Comparison of ENCODE assay signal across 23 mouse cellular contexts in genomic region chr6:140221653-140222272, GRCm38 (mm10).
DNase-seq lines count a peak whose midpoint lies in the region; ATAC-seq and TF ChIP-seq lines count a peak whose summit lies in the region.
"Had no signal": no experiment of that assay in that cellular context is flagged by ENCODE, and none has a peak within 500 bp of the region (broad histone marks: within the 10 kb centered on the region; RNA-seq: fewer than 3 reads in every experiment).

No protein-coding gene starts in this region.

- no peak for TF ChIP-seq EP300 in stomach, postnatal 0 days (optimal IDR thresholded peaks at IDR 0.05)

- H3K9ac ChIP-seq in forebrain, embryonic 16.5 days (replicated peaks; ENCODE audit: low read depth, low read length), result no peak overlapping the region
- H3K9ac ChIP-seq in forebrain, embryonic 15.5 days (replicated peaks), result no peak overlapping the region
- no peak overlapping the region for H3K9ac ChIP-seq in stomach, embryonic 14.5 days (replicated peaks; ENCODE audit: low read depth, low read length)
- no peak overlapping the region for H3K9ac ChIP-seq in stomach, postnatal 0 days (ENCODE audit: low read length)
- H3K9ac ChIP-seq: heart, embryonic 15.5 days; liver, postnatal 0 days; neural tube, embryonic 12.5 days had no signal

- H3K4me1 ChIP-seq in forebrain, embryonic 16.5 days (replicated peaks; ENCODE audit: control insufficient read depth, insufficient read depth, low read length), result peaks cover 5% of the 10 kb centered on the region; the same call in 1 of the 2 replicates
- H3K4me1 ChIP-seq in forebrain, embryonic 15.5 days, result 0 out of 2 replicates have a peak, but pooled peaks cover 3% of the 10 kb centered on the region
- H3K4me1 ChIP-seq in stomach, embryonic 14.5 days (ENCODE audit: control insufficient read depth, insufficient read depth, low read length), result no peaks in the 10 kb centered on the region
- H3K4me1 ChIP-seq in stomach, postnatal 0 days (replicated peaks; ENCODE audit: control insufficient read depth, insufficient read depth), result no peaks in the 10 kb centered on the region
- H3K4me1 ChIP-seq: heart, embryonic 15.5 days; megakaryocyte, embryonic 14.5 days; neural tube, embryonic 12.5 days had no signal

- no peak overlapping the region for H3K4me3 ChIP-seq in forebrain, embryonic 16.5 days (replicated peaks; ENCODE audit: low read length)
- H3K4me3 ChIP-seq in forebrain, embryonic 15.5 days, result no peak overlapping the region
- H3K4me3 ChIP-seq in layer of hippocampus, adult 2 months, result no peak overlapping the region
- H3K4me3 ChIP-seq in stomach, embryonic 14.5 days (ENCODE audit: low read depth, low read length), result no peak overlapping the region
- H3K4me3 ChIP-seq in stomach, postnatal 0 days (ENCODE audit: low read depth, low read length), result no peak overlapping the region
- H3K4me3 ChIP-seq: gastrocnemius, adult 2 months; heart, adult 2 months; heart, embryonic 15.5 days; megakaryocyte, embryonic 14.5 days; neural tube, embryonic 12.5 days had no signal

- H3K9me3 ChIP-seq in forebrain, embryonic 16.5 days (ENCODE audit: control insufficient read depth, low read length), result no peaks in the 10 kb centered on the region
- H3K9me3 ChIP-seq in forebrain, embryonic 15.5 days, result no peaks in the 10 kb centered on the region
- H3K9me3 ChIP-seq in stomach, embryonic 14.5 days (ENCODE audit: control insufficient read depth, low read depth, low read length), result no peaks in the 10 kb centered on the region
- H3K9me3 ChIP-seq in stomach, postnatal 0 days (ENCODE audit: control insufficient read depth, low read length), result no peaks in the 10 kb centered on the region
- H3K9me3 ChIP-seq: heart, embryonic 15.5 days; neural tube, embryonic 12.5 days had no signal

- no peaks in the 10 kb centered on the region for H3K27me3 ChIP-seq in forebrain, embryonic 16.5 days (replicated peaks; ENCODE audit: control insufficient read depth, insufficient read depth, low read length)
- no peaks in the 10 kb centered on the region for H3K27me3 ChIP-seq in forebrain, embryonic 15.5 days
- H3K27me3 ChIP-seq in stomach, embryonic 14.5 days (ENCODE audit: control insufficient read depth, insufficient read depth, low read length), result no peaks in the 10 kb centered on the region
- no peaks in the 10 kb centered on the region for H3K27me3 ChIP-seq in stomach, postnatal 0 days (ENCODE audit: control insufficient read depth, insufficient read depth, low read length)
- H3K27me3 ChIP-seq: CH12.LX; heart, embryonic 15.5 days; megakaryocyte, embryonic 14.5 days; neural tube, embryonic 12.5 days had no signal

- peak; percentile 40; the same call in 1 of the 2 replicates for ATAC-seq in forebrain, embryonic 16.5 days
- ATAC-seq in forebrain, embryonic 15.5 days (replicated peaks), result no peak; the same call in 1 of the 2 replicates
- 0 out of 2 replicates have a peak, but pooled peaks have one; percentile 23 for ATAC-seq in stomach, embryonic 14.5 days (ENCODE audit: insufficient number of reproducible peaks, insufficient read depth, low FRiP score, low read depth)
- no peak for ATAC-seq in stomach, postnatal 0 days (ENCODE audit: low FRiP score, low TSS enrichment)
- ATAC-seq: liver, postnatal 0 days had no signal

- no peaks in the 10 kb centered on the region for H3K36me3 ChIP-seq in forebrain, embryonic 16.5 days (ENCODE audit: control insufficient read depth, insufficient read depth)
- no peaks in the 10 kb centered on the region for H3K36me3 ChIP-seq in forebrain, embryonic 15.5 days
- no peaks in the 10 kb centered on the region for H3K36me3 ChIP-seq in stomach, embryonic 14.5 days (ENCODE audit: control insufficient read depth, insufficient read depth, low read length)
- no peaks in the 10 kb centered on the region for H3K36me3 ChIP-seq in stomach, postnatal 0 days (ENCODE audit: control insufficient read depth, insufficient read depth, low read length)
- H3K36me3 ChIP-seq: heart, embryonic 15.5 days; neural tube, embryonic 12.5 days had no signal

- no peak for TF ChIP-seq CTCF in layer of hippocampus, adult 2 months (conservative IDR thresholded peaks at IDR 0.05)
- no peak for TF ChIP-seq CTCF in stomach, postnatal 0 days (IDR thresholded peaks at IDR 0.05; ENCODE audit: low read depth)

- H3K4me2 ChIP-seq in forebrain, embryonic 16.5 days (ENCODE audit: low read length), result no peak overlapping the region
- no peak overlapping the region for H3K4me2 ChIP-seq in forebrain, embryonic 15.5 days (replicated peaks)
- no peak overlapping the region for H3K4me2 ChIP-seq in stomach, embryonic 14.5 days (replicated peaks; ENCODE audit: low read depth, low read length)
- no peak overlapping the region for H3K4me2 ChIP-seq in stomach, postnatal 0 days (replicated peaks; ENCODE audit: low read depth)
- H3K4me2 ChIP-seq: heart, embryonic 15.5 days; neural tube, embryonic 12.5 days had no signal

- 76% methylated on average over 5 of the region's 5 CpGs for WGBS in forebrain, embryonic 16.5 days
- WGBS in forebrain, embryonic 15.5 days, result 81% methylated on average over 5 of the region's 5 CpGs
- 44% methylated on average over 5 of the region's 5 CpGs for WGBS in stomach, embryonic 14.5 days
- 48% methylated on average over 5 of the region's 5 CpGs for WGBS in stomach, postnatal 0 days

- DNase-seq in layer of hippocampus, adult 2 months (ENCODE audit: low spot score in 2 of 2), result peak; percentile 32 to 53
- DNase-seq in layer of hippocampus, adult 9-10 months (ENCODE audit: low spot score), result no peak
- DNase-seq in stomach, postnatal 0 days (ENCODE audit: low spot score), result no peak
- DNase-seq in gastrocnemius, adult 8-10 months (ENCODE audit: low spot score in 2 of 2), result no peak
- no peak for DNase-seq in kidney, postnatal 10 days
- DNase-seq: adrenal gland, adult 2 months; cerebellum, adult 11-12 months; cerebellum, postnatal 25 days; gastrocnemius, adult 2 months; heart, adult 2 months; kidney, adult 2 months; kidney, postnatal 36 days; liver; liver, postnatal 0 days; lung, postnatal 14 days; thymus, adult 2 months had no signal

- H3K27ac ChIP-seq in forebrain, embryonic 16.5 days (ENCODE audit: low read length), result no peak overlapping the region
- no peak overlapping the region for H3K27ac ChIP-seq in forebrain, embryonic 15.5 days (replicated peaks)
- peak overlapping the region; percentile 84 for H3K27ac ChIP-seq in layer of hippocampus, adult 2 months
- no peak overlapping the region for H3K27ac ChIP-seq in stomach, embryonic 14.5 days (ENCODE audit: low read length)
- H3K27ac ChIP-seq in stomach, postnatal 0 days (replicated peaks), result no peak overlapping the region
- H3K27ac ChIP-seq: gastrocnemius, adult 2 months; heart, adult 2 months; heart, embryonic 15.5 days; neural tube, embryonic 12.5 days had no signal

Comparison
In these comparisons a context has a peak if more than half of its experiments do, and no peak if none do; other contexts are left out.
1. ATAC-seq: peak in forebrain, embryonic 16.5 days (single experiment) and stomach, embryonic 14.5 days (single experiment); none in forebrain, embryonic 15.5 days (single experiment) and stomach, postnatal 0 days (single experiment).
2. DNase-seq: peak in layer of hippocampus, adult 2 months (2 of 2); none in layer of hippocampus, adult 9-10 months (single experiment), stomach, postnatal 0 days (single experiment), gastrocnemius, adult 8-10 months (0 of 2) and kidney, postnatal 10 days (single experiment).